Mouse (Mus musculus) spleen, adult 2 months (tissue): ENCODE data around the gene Fstl1.

Source experiments
- CTCF ChIP-seq: fragments of 200-500 bp; IDR thresholded peaks from 2 replicates; pipeline ENCODE4 v1.5.1; 2011; ENCODE audit warnings: mild to moderate bottlenecking, inconsistent platforms; ENCODE audit not compliant: insufficient read depth, insufficient read length, insufficient replicate concordance; ENCODE audit errors: extremely low read depth
- POLR2A ChIP-seq: fragments of 200-500 bp; IDR thresholded peaks from 2 replicates; pipeline ENCODE4 v1.6.1; 2011; ENCODE audit warnings: low read depth, low read length, inconsistent platforms

DNA sequence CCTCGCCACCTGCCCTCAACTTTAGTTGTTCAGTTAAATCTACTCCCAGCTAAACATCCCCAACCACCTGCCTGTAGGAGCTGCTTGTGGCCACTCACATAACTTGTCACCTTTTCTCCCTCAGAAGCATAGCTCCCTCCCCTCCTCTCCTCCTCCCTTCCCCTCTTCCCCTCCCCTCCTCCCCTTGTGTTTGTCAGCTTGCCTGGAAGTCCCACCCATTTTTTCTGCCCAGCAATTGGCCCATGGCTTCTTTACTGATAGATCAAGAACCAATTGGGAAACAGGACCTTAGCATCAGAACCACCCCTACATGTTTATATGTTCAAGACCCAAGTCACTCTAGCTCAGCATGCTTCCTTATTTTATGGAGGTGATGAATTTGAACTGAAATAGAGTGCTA is 22.9 kb upstream of the Fstl1 start:
- TF ChIP-seq CTCF (no peak), POLR2A (no peak)
